Mouse (Mus musculus): ENCODE measurements around the gene Spink4. TPM values are rescaled to one million over a fixed set of nuclear protein-coding genes. Genes with fewer than 3 reads are reported as not detected.

The Spink4 gene
- polyA plus RNA-seq, 1 experiment = not detected

GRCm38 (mm10) chr4:40888839-40889238 lies 31.0 kb upstream of the Spink4 start:
- Histone ChIP-seq H3K27me3 (ENCODE audit: control insufficient read depth, insufficient read depth, low read length) (no peaks in the 10 kb centered on the region), H3K27ac (ENCODE audit: insufficient read depth, low read length) (no peak overlapping the region), H3K36me3 (ENCODE audit: control insufficient read depth, insufficient read depth, low read length) (no peaks in the 10 kb centered on the region), H3K4me3 (ENCODE audit: extremely low read depth, insufficient read depth, insufficient read length) (no peak overlapping the region), H3K4me1 (ENCODE audit: control insufficient read depth, insufficient read depth, insufficient read length) (no peaks in the 10 kb centered on the region)
- TF ChIP-seq CTCF (IDR thresholded peaks at IDR 0.05; ENCODE audit: extremely low read depth, insufficient read depth, insufficient read length, insufficient replicate concordance) = no peak
- TF ChIP-seq POLR2A (IDR thresholded peaks at IDR 0.05; ENCODE audit: low read depth, low read length) = no peak
- WGBS = 90% methylated on average over 11 of the region's 11 CpGs
- no peak for DNase-seq (ENCODE audit: low read depth in 1 of 2, low spot score in 2 of 2)

GRCm38 (mm10) chr4:40889252-40889651 lies 30.6 kb upstream of the Spink4 start:
- TF ChIP-seq POLR2A (IDR thresholded peaks at IDR 0.05; ENCODE audit: low read depth, low read length) (no peak), CTCF (IDR thresholded peaks at IDR 0.05; ENCODE audit: extremely low read depth, insufficient read depth, insufficient read length, insufficient replicate concordance) (no peak)
- Histone ChIP-seq H3K36me3 (ENCODE audit: control insufficient read depth, insufficient read depth, low read length) (no peaks in the 10 kb centered on the region), H3K4me1 (ENCODE audit: control insufficient read depth, insufficient read depth, insufficient read length) (no peaks in the 10 kb centered on the region), H3K27ac (ENCODE audit: insufficient read depth, low read length) (no peak overlapping the region), H3K27me3 (ENCODE audit: control insufficient read depth, insufficient read depth, low read length) (no peaks in the 10 kb centered on the region), H3K4me3 (ENCODE audit: extremely low read depth, insufficient read depth, insufficient read length) (no peak overlapping the region)
- DNase-seq (ENCODE audit: low read depth in 1 of 2, low spot score in 2 of 2) = no peak
- WGBS = 55% methylated on average over 3 of the region's 3 CpGs

- no peak for DNase-seq (ENCODE audit: low read depth in 1 of 2, low spot score in 2 of 2)
- Histone ChIP-seq H3K36me3 (ENCODE audit: control insufficient read depth, insufficient read depth, low read length) (no peaks in the 10 kb centered on the region), H3K4me1 (ENCODE audit: control insufficient read depth, insufficient read depth, insufficient read length) (no peaks in the 10 kb centered on the region), H3K4me3 (ENCODE audit: extremely low read depth, insufficient read depth, insufficient read length) (no peak overlapping the region), H3K27ac (ENCODE audit: insufficient read depth, low read length) (no peak overlapping the region), H3K27me3 (ENCODE audit: control insufficient read depth, insufficient read depth, low read length) (no peaks in the 10 kb centered on the region)
- TF ChIP-seq CTCF (IDR thresholded peaks at IDR 0.05; ENCODE audit: extremely low read depth, insufficient read depth, insufficient read length, insufficient replicate concordance) = no peak
- TF ChIP-seq POLR2A (IDR thresholded peaks at IDR 0.05; ENCODE audit: low read depth, low read length) = no peak
- 81% methylated on average over 4 of the region's 4 CpGs for WGBS
Observed at GRCm38 (mm10) chr4:40889983-40890382, 29.9 kb upstream of the Spink4 start.

- Histone ChIP-seq H3K27ac (ENCODE audit: insufficient read depth, low read length) (no peak overlapping the region), H3K4me1 (ENCODE audit: control insufficient read depth, insufficient read depth, insufficient read length) (no peaks in the 10 kb centered on the region), H3K27me3 (ENCODE audit: control insufficient read depth, insufficient read depth, low read length) (no peaks in the 10 kb centered on the region), H3K4me3 (ENCODE audit: extremely low read depth, insufficient read depth, insufficient read length) (no peak overlapping the region), H3K36me3 (ENCODE audit: control insufficient read depth, insufficient read depth, low read length) (no peaks in the 10 kb centered on the region)
- 91% methylated on average over 5 of the region's 5 CpGs for WGBS
- TF ChIP-seq CTCF (IDR thresholded peaks at IDR 0.05; ENCODE audit: extremely low read depth, insufficient read depth, insufficient read length, insufficient replicate concordance) (no peak), POLR2A (IDR thresholded peaks at IDR 0.05; ENCODE audit: low read depth, low read length) (no peak)
- no peak for DNase-seq (ENCODE audit: low read depth in 1 of 2, low spot score in 2 of 2)
Observed at GRCm38 (mm10) chr4:40891206-40891605, 28.6 kb upstream of the Spink4 start.

GRCm38 (mm10) chr4:40895118-40895517 lies 24.7 kb upstream of the Spink4 start:
- Histone ChIP-seq H3K27ac (ENCODE audit: insufficient read depth, low read length) (no peak overlapping the region), H3K4me1 (ENCODE audit: control insufficient read depth, insufficient read depth, insufficient read length) (no peaks in the 10 kb centered on the region), H3K36me3 (ENCODE audit: control insufficient read depth, insufficient read depth, low read length) (no peaks in the 10 kb centered on the region), H3K4me3 (ENCODE audit: extremely low read depth, insufficient read depth, insufficient read length) (no peak overlapping the region), H3K27me3 (ENCODE audit: control insufficient read depth, insufficient read depth, low read length) (no peaks in the 10 kb centered on the region)
- 92% methylated on average over 3 of the region's 3 CpGs for WGBS
- DNase-seq (ENCODE audit: low read depth in 1 of 2, low spot score in 2 of 2) = no peak
- TF ChIP-seq POLR2A (IDR thresholded peaks at IDR 0.05; ENCODE audit: low read depth, low read length) = no peak
- no peak for TF ChIP-seq CTCF (IDR thresholded peaks at IDR 0.05; ENCODE audit: extremely low read depth, insufficient read depth, insufficient read length, insufficient replicate concordance)

- H3K4me1 ChIP-seq (ENCODE audit: control insufficient read depth, insufficient read depth, insufficient read length) = no peaks in the 10 kb centered on the region
- H3K4me3 ChIP-seq (ENCODE audit: extremely low read depth, insufficient read depth, insufficient read length) = no peak overlapping the region
- no peaks in the 10 kb centered on the region for H3K27me3 ChIP-seq (ENCODE audit: control insufficient read depth, insufficient read depth, low read length)
- H3K36me3 ChIP-seq (ENCODE audit: control insufficient read depth, insufficient read depth, low read length) = no peaks in the 10 kb centered on the region
- DNase-seq (ENCODE audit: low read depth in 1 of 2, low spot score in 2 of 2) = no peak
- H3K27ac ChIP-seq (ENCODE audit: insufficient read depth, low read length) = no peak overlapping the region
- WGBS = 96% methylated on average over 2 of the region's 2 CpGs
- no peak for TF ChIP-seq POLR2A (IDR thresholded peaks at IDR 0.05; ENCODE audit: low read depth, low read length)
- no peak for TF ChIP-seq CTCF (IDR thresholded peaks at IDR 0.05; ENCODE audit: extremely low read depth, insufficient read depth, insufficient read length, insufficient replicate concordance)
Observed at GRCm38 (mm10) chr4:40895646-40896045, 24.2 kb upstream of the Spink4 start.

- Histone ChIP-seq H3K27me3 (ENCODE audit: control insufficient read depth, insufficient read depth, low read length) (no peaks in the 10 kb centered on the region), H3K36me3 (ENCODE audit: control insufficient read depth, insufficient read depth, low read length) (no peaks in the 10 kb centered on the region), H3K4me3 (ENCODE audit: extremely low read depth, insufficient read depth, insufficient read length) (no peak overlapping the region), H3K27ac (ENCODE audit: insufficient read depth, low read length) (no peak overlapping the region), H3K4me1 (ENCODE audit: control insufficient read depth, insufficient read depth, insufficient read length) (no peaks in the 10 kb centered on the region)
- no peak for DNase-seq (ENCODE audit: low read depth in 1 of 2, low spot score in 2 of 2)
- no peak for TF ChIP-seq POLR2A (IDR thresholded peaks at IDR 0.05; ENCODE audit: low read depth, low read length)
- TF ChIP-seq CTCF (IDR thresholded peaks at IDR 0.05; ENCODE audit: extremely low read depth, insufficient read depth, insufficient read length, insufficient replicate concordance) = no peak
- 94% methylated on average over 6 of the region's 6 CpGs for WGBS
Observed at GRCm38 (mm10) chr4:40898476-40899044, 21.3 kb upstream of the Spink4 start.
